Mouse (Mus musculus): ENCODE data around the gene Nprl3. TPM values are rescaled to one million over a fixed set of nuclear protein-coding genes. Genes with fewer than 3 reads are reported as not detected.

The Nprl3 gene
- total RNA-seq, 2 experiments from 2014 or later = 58.0 to 187 TPM

- ATAC-seq (replicated peaks; ENCODE audit: low FRiP score, poor library complexity, severe bottlenecking) = peak; percentile 86
Measured at GRCm38 (mm10) chr11:32181973-32182868, 85.3 kb downstream of the Nprl3 start.

DNA sequence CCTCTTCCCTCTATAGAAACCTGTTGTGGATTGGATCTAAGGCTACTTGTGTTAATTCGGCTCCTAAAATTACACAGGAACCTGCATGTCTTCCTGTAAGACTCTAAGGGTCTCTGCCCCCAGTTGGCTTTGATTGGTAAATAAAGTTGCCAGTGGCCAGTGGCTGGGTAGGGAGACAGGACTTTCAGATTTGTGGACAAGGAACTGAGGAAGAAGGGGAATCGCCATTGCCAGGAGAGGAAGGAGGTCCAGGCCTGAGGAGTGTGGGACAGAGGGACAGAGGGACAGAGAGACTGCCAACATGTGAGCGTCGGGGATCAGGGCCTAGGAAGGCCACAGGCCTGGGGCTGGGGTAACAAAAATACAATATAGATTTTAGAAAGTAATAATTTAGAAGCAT is 86.3 kb downstream of the Nprl3 start:
- ATAC-seq (replicated peaks; ENCODE audit: low FRiP score, poor library complexity, severe bottlenecking) = no peak

DNA sequence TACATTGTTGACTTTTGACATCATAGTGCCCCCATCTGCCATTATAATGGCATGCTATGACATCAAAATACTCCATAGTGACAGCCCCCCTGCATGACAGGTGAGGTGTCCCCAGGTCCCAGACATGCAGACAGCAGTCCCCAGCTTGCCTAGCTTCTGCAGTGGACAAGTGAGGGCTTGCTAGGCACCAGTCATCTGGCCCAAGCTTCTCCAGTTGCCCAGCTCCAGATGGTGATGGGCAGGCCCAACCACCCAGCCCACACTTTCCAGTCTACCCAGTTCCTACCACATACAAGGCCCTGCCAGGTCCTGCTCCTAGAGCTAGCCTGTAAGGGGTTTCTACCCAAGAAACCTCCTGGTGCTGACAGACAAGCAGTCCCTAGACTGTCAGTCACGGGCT is 89.0 kb downstream of the Nprl3 start:
- ATAC-seq (replicated peaks; ENCODE audit: low FRiP score, poor library complexity, severe bottlenecking) = no peak

Other genes starting within 250 kb of the Nprl3 start
- not detected in 2 replicates for gene Il9r, start 67.4 kb downstream of the Nprl3 start, total RNA-seq (2015; ENCODE audit: low replicate concordance)
- not detected in 2 replicates for gene Il9r, start 67.4 kb downstream of the Nprl3 start, total RNA-seq (2017; ENCODE audit: low replicate concordance)
- gene Snrnp25, start 62.3 kb downstream of the Nprl3 start, total RNA-seq (2015; ENCODE audit: low replicate concordance) = 64.4 and 68.3 TPM in 2 replicates
- gene Snrnp25, start 62.3 kb downstream of the Nprl3 start, total RNA-seq (2017; ENCODE audit: low replicate concordance) = 29.9 and 61.1 TPM in 2 replicates
- gene Rhbdf1, start 45.4 kb downstream of the Nprl3 start, total RNA-seq (2015; ENCODE audit: low replicate concordance) = not detected in 2 replicates
- 1.2 and 7.5 TPM in 2 replicates for gene Rhbdf1, start 45.4 kb downstream of the Nprl3 start, total RNA-seq (2017; ENCODE audit: low replicate concordance)
- gene Mpg, start 41.2 kb downstream of the Nprl3 start, total RNA-seq (2015; ENCODE audit: low replicate concordance) = 21.3 and 22.1 TPM in 2 replicates
- gene Mpg, start 41.2 kb downstream of the Nprl3 start, total RNA-seq (2017; ENCODE audit: low replicate concordance) = 29.0 and 33.3 TPM in 2 replicates
- 7.9 and 8.8 TPM in 2 replicates for gene Hba-x, start 8.7 kb upstream of the Nprl3 start, total RNA-seq (2015; ENCODE audit: low replicate concordance)
- gene Hba-x, start 8.7 kb upstream of the Nprl3 start, total RNA-seq (2017; ENCODE audit: low replicate concordance) = 0.68 and 2.2 TPM in 2 replicates
- 59,368 and 63,767 TPM in 2 replicates for gene Hba-a1, start 15.8 kb upstream of the Nprl3 start, total RNA-seq (2015; ENCODE audit: low replicate concordance)
- 14,861 and 24,674 TPM in 2 replicates for gene Hba-a1, start 15.8 kb upstream of the Nprl3 start, total RNA-seq (2017; ENCODE audit: low replicate concordance)
- 294 and 334 TPM in 2 replicates for gene Hbq1b, start 19.3 kb upstream of the Nprl3 start, total RNA-seq (2015; ENCODE audit: low replicate concordance)
- 138 and 139 TPM in 2 replicates for gene Hbq1b, start 19.3 kb upstream of the Nprl3 start, total RNA-seq (2017; ENCODE audit: low replicate concordance)
- 143,341 and 149,783 TPM in 2 replicates for gene Hba-a2, start 28.8 kb upstream of the Nprl3 start, total RNA-seq (2015; ENCODE audit: low replicate concordance)
- 224,706 and 268,423 TPM in 2 replicates for gene Hba-a2, start 28.8 kb upstream of the Nprl3 start, total RNA-seq (2017; ENCODE audit: low replicate concordance)
- gene Hbq1a, start 32.4 kb upstream of the Nprl3 start, total RNA-seq (2015; ENCODE audit: low replicate concordance) = 28.2 and 42.2 TPM in 2 replicates
- 17.0 and 21.0 TPM in 2 replicates for gene Hbq1a, start 32.4 kb upstream of the Nprl3 start, total RNA-seq (2017; ENCODE audit: low replicate concordance)
- 0.42 and 0.96 TPM in 2 replicates for gene Sh3pxd2b, start 80.1 kb upstream of the Nprl3 start, total RNA-seq (2015; ENCODE audit: low replicate concordance)
- gene Sh3pxd2b, start 80.1 kb upstream of the Nprl3 start, total RNA-seq (2017; ENCODE audit: low replicate concordance) = 0.28 and 0.85 TPM in 2 replicates
- 0.58 and 1.3 TPM in 2 replicates for gene Ubtd2, start 187.7 kb upstream of the Nprl3 start, total RNA-seq (2015; ENCODE audit: low replicate concordance)
- gene Ubtd2, start 187.7 kb upstream of the Nprl3 start, total RNA-seq (2017; ENCODE audit: low replicate concordance) = not detected in 2 replicates